Mouse (Mus musculus): Measurements from ENCODE around the gene Cmss1. TPM values are rescaled to one million over a fixed set of nuclear protein-coding genes. Genes with fewer than 3 reads are reported as not detected.

The Cmss1 gene
- polyA plus RNA-seq, 1 experiment, result 2.6 TPM

DNA sequence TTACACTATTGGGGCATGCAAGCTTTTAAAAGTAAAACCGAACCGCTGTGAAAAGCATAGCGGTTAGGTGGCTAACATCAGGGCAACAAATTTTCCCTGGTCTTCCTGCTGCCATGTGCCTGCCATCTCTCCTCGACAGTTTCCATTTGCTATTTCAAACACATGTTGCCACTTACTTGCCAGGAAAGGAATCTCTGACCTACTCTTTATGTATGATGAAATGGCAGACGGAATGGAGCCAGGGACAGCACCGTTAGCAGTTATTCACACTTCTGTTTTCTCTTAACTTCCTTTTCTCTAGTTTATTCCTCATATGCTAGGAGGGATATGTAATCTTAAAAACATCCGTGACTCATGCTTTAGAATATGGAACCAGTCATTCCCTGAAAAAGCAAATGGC is 70.2 kb downstream of the Cmss1 start:
- 83% methylated on average over 7 of the region's 7 CpGs for WGBS
- H3K27me3 ChIP-seq (ENCODE audit: control insufficient read depth, insufficient read depth, low read length), result no peaks in the 10 kb centered on the region

DNA sequence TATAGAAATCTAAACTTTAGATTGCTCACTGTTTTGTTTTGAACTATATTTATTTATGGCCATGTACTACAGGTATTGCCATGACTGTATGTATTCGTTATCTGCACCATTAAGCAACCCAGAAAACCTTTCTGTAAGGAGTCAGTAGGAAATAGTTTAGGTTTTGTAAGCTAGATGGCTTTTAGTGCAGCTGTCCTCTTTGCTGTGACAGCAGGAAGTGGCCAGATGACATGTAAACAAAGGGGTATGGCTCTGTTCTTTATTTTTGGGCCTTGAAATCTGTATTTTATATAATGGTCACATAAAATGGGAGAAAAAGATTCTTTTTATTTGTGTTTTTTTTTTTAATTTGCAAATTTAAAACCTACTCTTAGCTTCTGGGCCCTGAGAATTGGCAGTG is 71.9 kb downstream of the Cmss1 start:
- WGBS, result 62% methylated on average over 1 of the region's 1 CpGs
- no peak for TF ChIP-seq POLR2A (IDR thresholded peaks at IDR 0.05; ENCODE audit: low read depth, low read length)
- no peak for TF ChIP-seq CTCF (IDR thresholded peaks at IDR 0.05; ENCODE audit: extremely low read depth, insufficient read length, insufficient replicate concordance, low read depth, low read length)

More for the DNA sequence above, 70.2 kb downstream of the Cmss1 start:
- Histone ChIP-seq H3K27ac (ENCODE audit: insufficient read depth, low read depth, low read length) (no peak overlapping the region), H3K4me1 (ENCODE audit: control insufficient read depth, insufficient read depth, insufficient read length, low read length) (no peaks in the 10 kb centered on the region), H3K36me3 (ENCODE audit: control insufficient read depth, insufficient read depth, low read length) (no peaks in the 10 kb centered on the region), H3K4me3 (ENCODE audit: low read depth, low read length) (no peak overlapping the region)
- no peak for TF ChIP-seq CTCF (IDR thresholded peaks at IDR 0.05; ENCODE audit: extremely low read depth, insufficient read length, insufficient replicate concordance, low read depth, low read length)
- TF ChIP-seq POLR2A (IDR thresholded peaks at IDR 0.05; ENCODE audit: low read depth, low read length), result no peak

DNA sequence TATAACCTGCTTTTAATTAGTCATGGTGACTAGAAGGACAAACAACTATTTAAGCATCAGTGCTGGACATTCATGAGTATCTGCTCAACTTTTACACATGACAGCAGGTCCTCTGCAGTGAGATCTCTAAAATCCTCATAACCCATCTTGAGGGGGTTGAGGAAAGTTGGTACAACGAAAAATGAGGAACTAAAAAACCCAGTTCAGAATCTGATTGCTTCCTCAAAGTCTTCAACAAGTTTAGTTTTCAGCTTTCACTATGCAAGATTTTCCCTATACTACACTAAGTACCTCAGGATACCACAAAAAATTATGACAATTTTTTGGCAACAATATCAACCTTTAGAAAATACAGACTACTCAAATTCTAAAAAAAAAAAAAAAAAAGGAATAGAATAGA is 72.3 kb downstream of the Cmss1 start:
- TF ChIP-seq CTCF (IDR thresholded peaks at IDR 0.05; ENCODE audit: extremely low read depth, insufficient read length, insufficient replicate concordance, low read depth, low read length), result no peak
- TF ChIP-seq POLR2A (IDR thresholded peaks at IDR 0.05; ENCODE audit: low read depth, low read length), result no peak
- no peaks in the 10 kb centered on the region for H3K27me3 ChIP-seq (ENCODE audit: control insufficient read depth, insufficient read depth, low read length)
- WGBS, result 86% methylated on average over 1 of the region's 1 CpGs
- H3K27ac ChIP-seq (ENCODE audit: insufficient read depth, low read depth, low read length), result no peak overlapping the region
- no peaks in the 10 kb centered on the region for H3K4me1 ChIP-seq (ENCODE audit: control insufficient read depth, insufficient read depth, insufficient read length, low read length)
- no peaks in the 10 kb centered on the region for H3K36me3 ChIP-seq (ENCODE audit: control insufficient read depth, insufficient read depth, low read length)
- H3K4me3 ChIP-seq (ENCODE audit: low read depth, low read length), result no peak overlapping the region

More for the DNA sequence above, 71.9 kb downstream of the Cmss1 start:
- H3K36me3 ChIP-seq (ENCODE audit: control insufficient read depth, insufficient read depth, low read length), result no peaks in the 10 kb centered on the region
- H3K27ac ChIP-seq (ENCODE audit: insufficient read depth, low read depth, low read length), result no peak overlapping the region
- H3K27me3 ChIP-seq (ENCODE audit: control insufficient read depth, insufficient read depth, low read length), result no peaks in the 10 kb centered on the region
- no peak overlapping the region for H3K4me3 ChIP-seq (ENCODE audit: low read depth, low read length)
- no peaks in the 10 kb centered on the region for H3K4me1 ChIP-seq (ENCODE audit: control insufficient read depth, insufficient read depth, insufficient read length, low read length)

DNA sequence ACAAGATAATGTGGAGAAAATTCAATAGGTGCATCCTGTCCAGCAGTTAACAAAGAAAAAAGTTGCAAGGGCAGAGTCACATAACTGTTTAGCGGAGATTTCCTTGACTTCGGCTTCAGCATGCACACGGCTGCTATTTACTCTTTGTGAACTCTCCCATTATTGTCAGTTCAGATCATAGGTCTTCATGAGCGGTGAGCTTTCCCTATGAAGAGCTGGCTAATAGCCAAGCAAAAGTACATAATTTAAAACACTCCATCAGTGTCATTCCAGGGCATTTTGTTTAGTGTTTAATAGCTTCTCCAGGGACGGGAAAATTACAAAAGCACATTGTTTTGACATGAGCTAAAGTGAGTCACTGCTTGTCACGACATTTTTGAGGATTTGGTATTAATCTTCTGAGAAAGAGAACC is 74.6 kb downstream of the Cmss1 start:
- H3K4me3 ChIP-seq (ENCODE audit: low read depth, low read length), result no peak overlapping the region
- H3K27ac ChIP-seq (ENCODE audit: insufficient read depth, low read depth, low read length), result no peak overlapping the region
- no peaks in the 10 kb centered on the region for H3K27me3 ChIP-seq (ENCODE audit: control insufficient read depth, insufficient read depth, low read length)
- no peaks in the 10 kb centered on the region for H3K36me3 ChIP-seq (ENCODE audit: control insufficient read depth, insufficient read depth, low read length)
- H3K4me1 ChIP-seq (ENCODE audit: control insufficient read depth, insufficient read depth, insufficient read length, low read length), result no peaks in the 10 kb centered on the region
- WGBS, result 14% methylated on average over 6 of the region's 6 CpGs
- TF ChIP-seq CTCF (IDR thresholded peaks at IDR 0.05; ENCODE audit: extremely low read depth, insufficient read length, insufficient replicate concordance, low read depth, low read length), result no peak
- no peak for TF ChIP-seq POLR2A (IDR thresholded peaks at IDR 0.05; ENCODE audit: low read depth, low read length)

DNA sequence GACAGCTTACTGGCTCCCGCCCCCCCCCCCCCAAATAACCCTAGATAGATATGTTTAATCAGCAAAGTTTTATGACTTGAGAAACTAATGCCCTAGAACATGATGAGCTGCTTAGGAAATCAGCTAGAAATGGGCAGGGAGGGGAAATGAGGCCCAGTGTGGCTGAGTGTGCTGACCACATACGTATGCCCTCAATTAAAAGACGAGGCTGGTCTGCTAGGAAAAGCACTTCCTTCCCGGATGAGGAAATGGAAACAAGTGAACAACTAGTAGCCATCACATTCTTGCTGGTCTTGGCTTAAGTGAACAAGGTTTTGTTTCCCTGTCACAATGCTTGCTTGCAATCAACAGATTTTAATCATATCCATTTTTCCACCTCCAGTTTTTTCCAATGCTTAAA is 76.1 kb downstream of the Cmss1 start:
- Histone ChIP-seq H3K27me3 (ENCODE audit: control insufficient read depth, insufficient read depth, low read length) (no peaks in the 10 kb centered on the region), H3K4me1 (ENCODE audit: control insufficient read depth, insufficient read depth, insufficient read length, low read length) (no peaks in the 10 kb centered on the region), H3K36me3 (ENCODE audit: control insufficient read depth, insufficient read depth, low read length) (no peaks in the 10 kb centered on the region), H3K4me3 (ENCODE audit: low read depth, low read length) (no peak overlapping the region), H3K27ac (ENCODE audit: insufficient read depth, low read depth, low read length) (no peak overlapping the region)
- 40% methylated on average over 4 of the region's 4 CpGs for WGBS
- TF ChIP-seq CTCF (IDR thresholded peaks at IDR 0.05; ENCODE audit: extremely low read depth, insufficient read length, insufficient replicate concordance, low read depth, low read length) (no peak), POLR2A (IDR thresholded peaks at IDR 0.05; ENCODE audit: low read depth, low read length) (no peak)

DNA sequence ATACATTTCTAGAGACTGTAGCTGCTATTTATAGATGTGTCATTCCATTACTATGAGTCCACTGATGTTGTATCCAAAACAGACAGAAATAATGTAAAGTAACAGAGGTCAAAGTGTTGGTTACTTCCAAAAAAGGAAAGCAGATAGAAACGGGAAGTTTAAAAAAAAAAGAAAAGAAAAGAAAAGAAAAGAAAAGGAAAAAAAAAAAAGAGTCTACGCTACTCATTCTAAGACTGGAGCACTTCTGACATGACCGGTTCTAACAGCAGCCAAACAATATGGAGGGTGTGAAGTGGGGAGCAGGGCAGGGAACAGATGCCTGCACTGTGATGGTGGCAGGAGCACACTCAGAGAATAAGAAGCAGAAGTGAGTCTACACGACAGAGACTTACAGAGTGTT is 78.2 kb downstream of the Cmss1 start:
- TF ChIP-seq CTCF (IDR thresholded peaks at IDR 0.05; ENCODE audit: extremely low read depth, insufficient read length, insufficient replicate concordance, low read depth, low read length) (no peak), POLR2A (IDR thresholded peaks at IDR 0.05; ENCODE audit: low read depth, low read length) (no peak)
- WGBS, result 62% methylated on average over 4 of the region's 4 CpGs
- no peak overlapping the region for H3K27ac ChIP-seq (ENCODE audit: insufficient read depth, low read depth, low read length)

DNA sequence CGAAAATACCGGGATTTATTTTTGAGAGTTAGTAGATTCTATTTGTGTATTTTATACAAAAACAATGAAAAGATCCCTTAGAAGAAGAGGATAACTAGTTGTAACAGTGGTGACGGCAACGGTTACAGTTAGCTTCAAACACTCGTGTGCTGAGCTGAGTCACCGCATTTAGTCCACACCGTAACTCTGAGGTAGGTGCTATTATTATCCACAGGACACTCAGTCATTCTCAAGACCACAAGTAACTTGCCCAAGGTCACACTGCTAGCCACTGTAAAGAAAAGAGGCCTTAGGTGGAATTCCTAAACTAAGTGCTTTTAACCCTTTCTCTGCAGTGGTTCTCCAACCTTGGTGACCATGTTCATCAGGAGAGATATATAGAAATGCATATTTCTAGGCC is 79.8 kb downstream of the Cmss1 start:
- 92% methylated on average over 7 of the region's 7 CpGs for WGBS
- no peaks in the 10 kb centered on the region for H3K36me3 ChIP-seq (ENCODE audit: control insufficient read depth, insufficient read depth, low read length)
- no peak overlapping the region for H3K4me3 ChIP-seq (ENCODE audit: low read depth, low read length)
- no peak overlapping the region for H3K27ac ChIP-seq (ENCODE audit: insufficient read depth, low read depth, low read length)
- H3K27me3 ChIP-seq (ENCODE audit: control insufficient read depth, insufficient read depth, low read length), result no peaks in the 10 kb centered on the region
- no peak for TF ChIP-seq POLR2A (IDR thresholded peaks at IDR 0.05; ENCODE audit: low read depth, low read length)
- TF ChIP-seq CTCF (IDR thresholded peaks at IDR 0.05; ENCODE audit: extremely low read depth, insufficient read length, insufficient replicate concordance, low read depth, low read length), result no peak
- H3K4me1 ChIP-seq (ENCODE audit: control insufficient read depth, insufficient read depth, insufficient read length, low read length), result no peaks in the 10 kb centered on the region

More for the DNA sequence above, 78.2 kb downstream of the Cmss1 start:
- Histone ChIP-seq H3K4me1 (ENCODE audit: control insufficient read depth, insufficient read depth, insufficient read length, low read length) (no peaks in the 10 kb centered on the region), H3K4me3 (ENCODE audit: low read depth, low read length) (no peak overlapping the region), H3K36me3 (ENCODE audit: control insufficient read depth, insufficient read depth, low read length) (no peaks in the 10 kb centered on the region), H3K27me3 (ENCODE audit: control insufficient read depth, insufficient read depth, low read length) (no peaks in the 10 kb centered on the region)

DNA sequence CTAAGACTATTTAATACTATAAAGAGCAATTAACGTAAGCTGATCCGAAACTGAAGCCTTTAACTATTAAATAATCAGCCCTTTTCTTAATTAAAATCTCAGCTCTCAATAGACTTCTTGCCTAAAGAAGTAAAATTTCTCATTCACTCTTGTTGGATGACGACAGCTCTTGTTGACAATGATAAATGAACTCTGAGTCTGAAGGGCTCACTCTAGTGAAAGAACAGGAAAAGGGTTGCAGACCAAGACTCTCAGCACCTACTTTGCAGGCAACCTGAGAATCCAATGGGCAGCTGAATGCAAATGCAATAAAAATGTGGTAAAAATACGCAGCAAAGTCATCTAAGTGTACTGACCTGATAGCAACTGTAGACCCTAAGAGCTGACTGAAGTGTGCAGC is 81.2 kb downstream of the Cmss1 start:
- WGBS, result 86% methylated on average over 4 of the region's 4 CpGs
- H3K27ac ChIP-seq (ENCODE audit: insufficient read depth, low read depth, low read length), result no peak overlapping the region
- no peak for TF ChIP-seq POLR2A (IDR thresholded peaks at IDR 0.05; ENCODE audit: low read depth, low read length)
- no peak for TF ChIP-seq CTCF (IDR thresholded peaks at IDR 0.05; ENCODE audit: extremely low read depth, insufficient read length, insufficient replicate concordance, low read depth, low read length)
- H3K27me3 ChIP-seq (ENCODE audit: control insufficient read depth, insufficient read depth, low read length), result no peaks in the 10 kb centered on the region
- no peaks in the 10 kb centered on the region for H3K36me3 ChIP-seq (ENCODE audit: control insufficient read depth, insufficient read depth, low read length)
- H3K4me1 ChIP-seq (ENCODE audit: control insufficient read depth, insufficient read depth, insufficient read length, low read length), result no peaks in the 10 kb centered on the region
- no peak overlapping the region for H3K4me3 ChIP-seq (ENCODE audit: low read depth, low read length)

Data from small intestine, adult 2 months (tissue).